Mouse (Mus musculus): Measurements from ENCODE around the gene Cntnap5b. TPM values are rescaled to one million over a fixed set of nuclear protein-coding genes. Genes with fewer than 3 reads are reported as not detected.
"Not testable (repeated sequence)": the region's sequence is repeated elsewhere in the genome, so short reads cannot be mapped to it uniquely, and the experiment has no call there.

The Cntnap5b gene
- polyA plus RNA-seq, 1 experiment: not detected

GRCm38 (mm10) chr1:99970184-99971086, 197.9 kb downstream of the Cntnap5b start:
- Histone ChIP-seq H3K4me3 (replicated peaks) (no peak overlapping the region), H3K4me1 (no peaks in the 10 kb centered on the region), H3K9me3 (no peaks in the 10 kb centered on the region), H3K27me3 (replicated peaks) (no peaks in the 10 kb centered on the region), H3K36me3 (replicated peaks; ENCODE audit: low read length) (no peaks in the 10 kb centered on the region)
- TF ChIP-seq FLI1 (IDR thresholded peaks at IDR 0.05; ENCODE audit: low read length): no peak
- TF ChIP-seq GATA1 (IDR thresholded peaks at IDR 0.05; ENCODE audit: borderline replicate concordance, low read length): no peak

GRCm38 (mm10) chr1:100001226-100001625, 228.7 kb downstream of the Cntnap5b start:
- not testable (repeated sequence) for H3K4me3 ChIP-seq (replicated peaks); H3K27me3 ChIP-seq (replicated peaks); H3K36me3 ChIP-seq (replicated peaks; ENCODE audit: low read length); H3K4me1 ChIP-seq; H3K9me3 ChIP-seq

- Histone ChIP-seq H3K36me3 (replicated peaks; ENCODE audit: low read length) (no peaks in the 10 kb centered on the region), H3K27me3 (replicated peaks) (no peaks in the 10 kb centered on the region), H3K4me1 (no peaks in the 10 kb centered on the region), H3K9me3 (no peaks in the 10 kb centered on the region), H3K4me3 (replicated peaks) (no peak overlapping the region)
- TF ChIP-seq FLI1 (IDR thresholded peaks at IDR 0.05; ENCODE audit: low read length) (no peak), GATA1 (IDR thresholded peaks at IDR 0.05; ENCODE audit: borderline replicate concordance, low read length) (no peak)
Measured at GRCm38 (mm10) chr1:100006021-100006745, 233.6 kb downstream of the Cntnap5b start.

GRCm38 (mm10) chr1:100041808-100042207, 269.2 kb downstream of the Cntnap5b start:
- TF ChIP-seq GATA1 (IDR thresholded peaks at IDR 0.05; ENCODE audit: borderline replicate concordance, low read length) (no peak), FLI1 (IDR thresholded peaks at IDR 0.05; ENCODE audit: low read length) (no peak)
- H3K9me3 ChIP-seq: no peaks in the 10 kb centered on the region
- no peaks in the 10 kb centered on the region for H3K36me3 ChIP-seq (replicated peaks; ENCODE audit: low read length)
- no peaks in the 10 kb centered on the region for H3K27me3 ChIP-seq (replicated peaks)
- no peak overlapping the region for H3K4me3 ChIP-seq (replicated peaks)
- no peaks in the 10 kb centered on the region for H3K4me1 ChIP-seq

- H3K9me3 ChIP-seq: no peaks in the 10 kb centered on the region
- no peaks in the 10 kb centered on the region for H3K4me1 ChIP-seq
- TF ChIP-seq FLI1 (IDR thresholded peaks at IDR 0.05; ENCODE audit: low read length) (no peak), GATA1 (IDR thresholded peaks at IDR 0.05; ENCODE audit: borderline replicate concordance, low read length) (no peak)
- H3K4me3 ChIP-seq (replicated peaks): no peak overlapping the region
- no peaks in the 10 kb centered on the region for H3K36me3 ChIP-seq (replicated peaks; ENCODE audit: low read length)
- no peaks in the 10 kb centered on the region for H3K27me3 ChIP-seq (replicated peaks)
Measured at GRCm38 (mm10) chr1:100079812-100080211, 307.2 kb downstream of the Cntnap5b start.

- TF ChIP-seq GATA1 (IDR thresholded peaks at IDR 0.05; ENCODE audit: borderline replicate concordance, low read length) (no peak), FLI1 (IDR thresholded peaks at IDR 0.05; ENCODE audit: low read length) (no peak)
- no peaks in the 10 kb centered on the region for H3K27me3 ChIP-seq (replicated peaks)
Measured at GRCm38 (mm10) chr1:100100516-100100915, 328.0 kb downstream of the Cntnap5b start.

GRCm38 (mm10) chr1:100101017-100101416, 328.5 kb downstream of the Cntnap5b start:
- TF ChIP-seq GATA1 (IDR thresholded peaks at IDR 0.05; ENCODE audit: borderline replicate concordance, low read length) (no peak), FLI1 (IDR thresholded peaks at IDR 0.05; ENCODE audit: low read length) (no peak)
- no peaks in the 10 kb centered on the region for H3K27me3 ChIP-seq (replicated peaks)
- no peaks in the 10 kb centered on the region for H3K36me3 ChIP-seq (replicated peaks; ENCODE audit: low read length)
- H3K4me1 ChIP-seq: no peaks in the 10 kb centered on the region
- H3K9me3 ChIP-seq: no peaks in the 10 kb centered on the region
- no peak overlapping the region for H3K4me3 ChIP-seq (replicated peaks)

More at GRCm38 (mm10) chr1:100100516-100100915, 328.0 kb downstream of the Cntnap5b start:
- Histone ChIP-seq H3K4me1 (no peaks in the 10 kb centered on the region), H3K9me3 (no peaks in the 10 kb centered on the region), H3K4me3 (replicated peaks) (no peak overlapping the region), H3K36me3 (replicated peaks; ENCODE audit: low read length) (no peaks in the 10 kb centered on the region)

- Histone ChIP-seq H3K36me3 (replicated peaks; ENCODE audit: low read length) (no peaks in the 10 kb centered on the region), H3K27me3 (replicated peaks) (no peaks in the 10 kb centered on the region), H3K4me1 (no peaks in the 10 kb centered on the region), H3K4me3 (replicated peaks) (no peak overlapping the region), H3K9me3 (no peaks in the 10 kb centered on the region)
- no peak for TF ChIP-seq GATA1 (IDR thresholded peaks at IDR 0.05; ENCODE audit: borderline replicate concordance, low read length)
- no peak for TF ChIP-seq FLI1 (IDR thresholded peaks at IDR 0.05; ENCODE audit: low read length)
Measured at GRCm38 (mm10) chr1:100104343-100104742, 331.8 kb downstream of the Cntnap5b start.

- no peak for TF ChIP-seq FLI1 (IDR thresholded peaks at IDR 0.05; ENCODE audit: low read length)
- no peak for TF ChIP-seq GATA1 (IDR thresholded peaks at IDR 0.05; ENCODE audit: borderline replicate concordance, low read length)
- Histone ChIP-seq H3K9me3 (no peaks in the 10 kb centered on the region), H3K27me3 (replicated peaks) (no peaks in the 10 kb centered on the region), H3K4me1 (no peaks in the 10 kb centered on the region), H3K4me3 (replicated peaks) (no peak overlapping the region), H3K36me3 (replicated peaks; ENCODE audit: low read length) (no peaks in the 10 kb centered on the region)
Measured at GRCm38 (mm10) chr1:100122410-100122935, 349.9 kb downstream of the Cntnap5b start.
